Mouse (Mus musculus) neural tube, embryonic 12.5 days (tissue): ENCODE measurements around the gene Kntc1. TPM values are rescaled to one million over a fixed set of nuclear protein-coding genes. Genes with fewer than 3 reads are reported as not detected.
"Not testable (repeated sequence)": the region's sequence is repeated elsewhere in the genome, so short reads cannot be mapped to it uniquely, and the experiment has no call there.

Source experiments
- ATAC-seq: fragments of 200-750 bp; cut with Nextera tagmentation; 2 replicates; pipeline ENCODE4 v1.8.0; 2017; ENCODE audit warnings: low read depth, mild to moderate bottlenecking, moderate TSS enrichment, moderate library complexity; ENCODE audit not compliant: low FRiP score
- H3K27ac ChIP-seq: fragments of 300-500 bp; sonication (generic); 2 replicates; pipeline ENCODE4 v1.5.1; 2016
- H3K27me3 ChIP-seq: fragments of 300-500 bp; sonication (generic); replicated peaks from 2 replicates; pipeline ENCODE4 v1.6.1; 2016; ENCODE audit warnings: mild to moderate bottlenecking
- H3K36me3 ChIP-seq: fragments of 300-500 bp; sonication (generic); 2 replicates; pipeline ENCODE4 v1.6.1; 2016; ENCODE audit warnings: mild to moderate bottlenecking
- H3K4me1 ChIP-seq: fragments of 300-500 bp; sonication (generic); 2 replicates; pipeline ENCODE4 v1.6.1; 2016
- H3K4me2 ChIP-seq: fragments of 300-500 bp; sonication (generic); replicated peaks from 2 replicates; pipeline ENCODE4 v1.6.1; 2016; ENCODE audit warnings: mild to moderate bottlenecking
- H3K4me3 ChIP-seq: fragments of 300-500 bp; sonication (generic); 2 replicates; pipeline ENCODE4 v1.5.1; 2016
- H3K9ac ChIP-seq: fragments of 300-500 bp; sonication (generic); 2 replicates; pipeline ENCODE4 v1.6.1; 2016; ENCODE audit warnings: mild to moderate bottlenecking
- H3K9me3 ChIP-seq: fragments of 300-500 bp; sonication (generic); 2 replicates; pipeline ENCODE4 v1.6.1; 2016; ENCODE audit warnings: mild to moderate bottlenecking
- WGBS: fragments of 180-500 bp; shearing (Covaris S2); methylation state at CpG from one replicate; pipeline ENCODE4 v1.1.7; 2016; 5-methylcytosine and 5-hydroxymethylcytosine counted together
- polyA plus RNA-seq: library from polyadenylated mRNA; unstranded; fragments of >200 nt; fragmentation: Nextera tagmentation; extraction: Ambion mirVana; gene quantifications from 2 replicates; pipeline ENCODE4 v1.2.1, GENCODE M21; 2016

The Kntc1 gene
- polyA plus RNA-seq, 1 experiment from 2014 or later = 26.2 TPM

DNA sequence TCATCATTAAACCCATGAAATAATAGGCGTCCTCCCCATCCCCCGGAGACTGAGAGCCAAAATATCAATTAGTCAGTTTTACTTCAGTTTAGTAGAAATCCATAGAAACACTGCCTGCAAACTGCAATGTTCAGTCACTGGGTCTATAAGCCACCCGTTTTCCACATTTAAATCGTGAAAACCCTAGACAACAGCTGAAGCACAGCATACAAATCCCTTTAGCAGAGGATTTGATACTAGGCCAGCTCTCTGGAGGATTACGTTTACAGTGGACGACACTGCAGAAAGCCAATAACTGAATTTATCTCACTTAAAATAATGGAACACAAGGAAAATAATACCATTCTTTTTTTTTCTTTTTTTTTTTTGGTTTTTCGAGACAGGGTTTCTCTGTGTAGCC lies 1.9 kb upstream of the Kntc1 start:
- Histone ChIP-seq H3K9me3 (no peaks in the 10 kb centered on the region), H3K4me3 (peak overlapping the region; percentile 73), H3K36me3 (peaks cover 26% of the 10 kb centered on the region), H3K4me1 (peaks cover 26% of the 10 kb centered on the region), H3K4me2 (peak overlapping the region; percentile 80), H3K9ac (peak overlapping the region; percentile 88), H3K27me3 (no peaks in the 10 kb centered on the region), H3K27ac (no peak overlapping the region)
- ATAC-seq = no peak
- 43% methylated on average over 7 of the region's 7 CpGs for WGBS

DNA sequence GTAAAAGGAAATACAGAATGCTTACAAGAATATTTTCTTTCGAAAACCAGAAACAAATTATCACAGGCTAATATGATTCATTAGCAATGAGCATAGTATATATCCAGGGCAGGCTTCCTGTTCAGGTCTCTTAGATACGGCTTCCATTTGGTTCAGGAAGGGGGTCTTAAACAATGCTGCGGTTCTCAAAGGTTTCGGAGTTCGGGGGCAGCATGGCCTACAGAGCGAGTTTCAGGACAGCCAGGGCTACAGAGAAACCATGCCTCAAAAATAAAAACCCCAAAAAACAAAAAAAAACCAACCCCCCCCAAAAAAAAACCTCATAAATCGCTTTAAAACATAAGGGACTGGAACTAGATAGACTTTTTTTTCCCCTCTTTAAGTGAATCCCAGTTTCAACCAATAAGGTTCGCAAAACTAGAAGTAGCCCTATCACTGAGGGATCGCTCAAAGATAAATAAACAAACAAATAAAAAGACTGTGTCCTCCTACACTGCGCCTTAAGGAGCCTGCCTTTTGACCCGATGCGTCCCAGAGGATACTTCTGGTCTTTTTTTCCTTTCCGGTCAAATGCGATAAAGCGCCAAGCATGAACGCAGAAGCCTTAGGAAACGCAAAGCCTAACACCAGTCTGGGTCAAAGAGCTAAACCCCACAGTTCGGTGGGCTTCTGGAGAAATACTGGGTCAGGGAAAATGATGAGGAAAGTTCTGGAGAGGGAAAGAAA lies 1.0 kb upstream of the Kntc1 start:
- H3K9me3 ChIP-seq = no peaks in the 10 kb centered on the region
- peaks cover 22% of the 10 kb centered on the region for H3K36me3 ChIP-seq
- H3K4me3 ChIP-seq = peak overlapping the region; percentile 73
- peak; percentile 22; the same call in 1 of the 2 replicates for ATAC-seq
- H3K27me3 ChIP-seq = no peaks in the 10 kb centered on the region
- H3K9ac ChIP-seq = peak overlapping the region; percentile 88
- under 1% methylated on average over 18 of the region's 18 CpGs for WGBS
- peak overlapping the region; percentile 80 for H3K4me2 ChIP-seq
- H3K4me1 ChIP-seq = peaks cover 26% of the 10 kb centered on the region
- H3K27ac ChIP-seq = peak overlapping the region; percentile 90

DNA sequence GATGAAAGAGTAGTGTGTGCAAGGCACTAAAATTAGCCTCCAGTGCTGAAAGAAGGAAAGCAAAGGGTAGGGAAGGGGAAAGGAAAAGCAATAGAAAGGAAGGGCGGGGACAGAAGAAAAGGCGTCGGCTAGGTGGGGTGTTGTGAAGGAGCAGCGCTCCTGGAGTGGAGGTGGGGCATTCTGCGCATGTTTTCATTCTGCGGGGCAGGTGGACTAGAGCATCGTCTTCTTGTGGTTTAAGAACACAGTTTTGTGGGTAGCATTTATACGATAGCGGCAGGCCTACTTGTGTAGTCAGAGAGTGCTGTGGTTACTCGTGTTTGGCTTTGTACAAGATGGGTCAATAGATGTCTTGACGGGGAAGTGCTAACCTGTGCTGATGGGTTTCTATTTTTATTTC lies 16.0 kb downstream of the Kntc1 start:
- no peaks in the 10 kb centered on the region for H3K27me3 ChIP-seq
- 96% methylated on average over 11 of the region's 11 CpGs for WGBS

DNA sequence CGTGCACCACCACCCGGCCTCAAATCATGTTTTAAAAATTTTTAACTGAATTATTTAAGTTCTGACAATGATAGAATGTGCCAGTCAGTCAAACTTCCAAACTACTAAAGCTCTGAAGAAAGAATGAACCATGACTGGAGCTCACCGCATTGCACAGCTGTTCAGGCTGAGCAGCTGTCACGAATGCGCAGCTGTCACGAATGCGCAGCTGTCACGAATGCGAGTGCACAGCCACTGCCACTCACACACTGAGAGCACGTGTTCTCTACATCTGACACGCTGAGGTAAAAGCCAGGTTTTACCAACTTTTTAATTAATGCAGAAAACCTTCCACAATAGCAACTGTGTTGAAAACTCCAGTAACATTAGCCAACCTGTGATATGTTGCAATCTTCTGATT lies 16.9 kb downstream of the Kntc1 start:
- H3K9me3 ChIP-seq, H3K4me3 ChIP-seq, H3K4me1 ChIP-seq, H3K4me2 ChIP-seq, H3K27me3 ChIP-seq, ATAC-seq, H3K27ac ChIP-seq, H3K9ac ChIP-seq: not testable (repeated sequence)
- 95% methylated on average over 11 of the region's 11 CpGs for WGBS
- H3K36me3 ChIP-seq = peaks cover 33% of the 10 kb centered on the region

More for the DNA sequence above, 16.0 kb downstream of the Kntc1 start:
- Histone ChIP-seq H3K4me2 (no peak overlapping the region), H3K36me3 (peaks cover 28% of the 10 kb centered on the region), H3K9ac (no peak overlapping the region), H3K4me3 (no peak overlapping the region), H3K4me1 (no peaks in the 10 kb centered on the region), H3K9me3 (no peaks in the 10 kb centered on the region), H3K27ac (no peak overlapping the region)
- no peak for ATAC-seq

DNA sequence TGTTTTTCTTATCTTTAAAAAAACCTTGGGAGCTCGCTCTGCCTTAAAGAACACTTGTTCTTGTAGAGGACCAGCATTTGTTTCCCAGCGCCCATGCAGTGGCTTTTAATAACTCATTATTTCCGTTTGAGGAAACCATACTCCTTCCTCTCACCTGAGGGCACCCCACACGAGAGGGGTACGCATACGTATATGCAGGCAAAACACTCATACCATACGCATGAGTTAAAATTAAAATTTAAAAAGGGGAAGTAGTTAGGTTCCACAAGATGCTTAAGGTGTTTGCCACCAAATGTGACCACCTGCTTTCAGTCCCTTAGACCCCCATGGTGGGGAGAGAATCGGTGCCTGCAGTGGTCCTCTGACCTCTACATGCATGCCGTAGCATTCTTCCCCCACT lies 23.9 kb downstream of the Kntc1 start:
- H3K4me2 ChIP-seq = no peak overlapping the region
- no peaks in the 10 kb centered on the region for H3K4me1 ChIP-seq
- peaks cover 36% of the 10 kb centered on the region; the same call in 1 of the 2 replicates for H3K36me3 ChIP-seq
- H3K4me3 ChIP-seq = no peak overlapping the region
- H3K9me3 ChIP-seq = no peaks in the 10 kb centered on the region
- WGBS = 95% methylated on average over 9 of the region's 9 CpGs
- ATAC-seq = no peak
- H3K27me3 ChIP-seq = no peaks in the 10 kb centered on the region
- no peak overlapping the region for H3K9ac ChIP-seq
- no peak overlapping the region for H3K27ac ChIP-seq

DNA sequence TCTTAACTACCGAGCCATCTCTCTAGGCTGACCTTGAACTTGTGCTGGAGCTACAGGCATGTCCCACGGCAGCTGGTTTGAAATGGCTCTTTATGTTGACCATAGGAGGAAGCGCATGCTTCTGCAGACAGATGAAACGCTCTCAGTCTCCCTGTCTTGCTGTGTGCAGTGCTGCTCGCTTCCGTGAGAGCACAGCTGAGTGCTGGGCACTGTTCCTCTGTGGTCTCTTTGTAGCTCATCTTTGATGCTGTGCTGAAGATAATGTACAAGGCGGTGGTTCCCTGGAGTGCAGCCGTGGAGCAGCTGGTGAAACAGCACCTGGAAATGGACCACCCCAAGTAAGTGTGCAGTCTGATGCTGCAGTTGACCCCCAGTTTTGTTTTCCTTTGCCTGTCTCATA lies 31.2 kb downstream of the Kntc1 start:
- no peaks in the 10 kb centered on the region for H3K9me3 ChIP-seq
- H3K4me2 ChIP-seq = no peak overlapping the region
- no peak for ATAC-seq
- H3K27ac ChIP-seq = no peak overlapping the region
- peaks cover 52% of the 10 kb centered on the region for H3K36me3 ChIP-seq
- no peaks in the 10 kb centered on the region for H3K4me1 ChIP-seq
- no peak overlapping the region for H3K4me3 ChIP-seq
- H3K9ac ChIP-seq = no peak overlapping the region
- no peaks in the 10 kb centered on the region for H3K27me3 ChIP-seq
- WGBS = 93% methylated on average over 8 of the region's 8 CpGs

DNA sequence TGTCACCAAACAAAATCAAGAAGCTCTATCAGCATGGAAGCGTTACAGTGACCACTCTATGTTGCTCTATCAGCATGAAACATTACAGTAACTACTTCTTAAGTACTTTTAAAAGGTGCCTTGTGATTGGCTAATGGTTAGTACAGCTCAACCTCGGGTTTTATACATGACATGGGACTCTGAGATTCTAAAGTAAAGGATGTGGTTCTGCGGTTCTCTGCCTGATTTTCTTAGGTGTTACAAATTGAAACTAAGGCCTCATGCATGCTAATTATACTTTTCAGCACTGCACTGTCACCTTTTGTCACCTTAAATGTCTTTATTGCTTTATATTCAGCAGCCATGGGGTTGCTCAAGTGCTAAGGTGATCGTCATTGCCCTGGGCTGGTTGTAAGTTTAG lies 32.3 kb downstream of the Kntc1 start:
- Histone ChIP-seq H3K27ac (no peak overlapping the region), H3K36me3 (peaks cover 57% of the 10 kb centered on the region), H3K4me1 (no peaks in the 10 kb centered on the region), H3K9me3 (no peaks in the 10 kb centered on the region), H3K27me3 (no peaks in the 10 kb centered on the region), H3K4me3 (no peak overlapping the region), H3K4me2 (no peak overlapping the region), H3K9ac (no peak overlapping the region)
- WGBS = 89% methylated on average over 4 of the region's 4 CpGs
- ATAC-seq = no peak

DNA sequence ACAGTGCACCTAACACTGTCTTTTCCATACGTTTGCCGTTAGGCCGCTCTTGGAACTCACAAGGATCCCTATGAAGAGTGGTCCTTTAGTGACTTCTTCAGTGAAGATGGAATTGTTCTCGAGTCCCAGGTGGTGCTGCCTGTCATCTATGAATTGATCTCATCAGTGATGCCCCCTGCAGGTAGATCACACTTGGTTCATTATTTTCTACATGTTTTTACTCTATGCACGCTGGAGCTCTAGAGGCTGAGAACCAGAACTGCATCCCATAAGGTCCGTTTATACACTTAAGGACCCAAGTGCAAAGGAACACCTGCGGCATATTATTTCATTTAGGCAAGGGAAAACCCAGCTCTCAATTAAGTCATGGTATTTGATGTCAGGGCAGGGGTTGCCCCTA lies 39.5 kb downstream of the Kntc1 start:
- Histone ChIP-seq H3K4me1 (no peaks in the 10 kb centered on the region), H3K27ac (no peak overlapping the region), H3K9me3 (no peaks in the 10 kb centered on the region), H3K9ac (no peak overlapping the region), H3K4me2 (no peak overlapping the region), H3K36me3 (peaks cover 64% of the 10 kb centered on the region), H3K4me3 (no peak overlapping the region), H3K27me3 (no peaks in the 10 kb centered on the region)
- ATAC-seq = no peak
- 91% methylated on average over 7 of the region's 7 CpGs for WGBS

DNA sequence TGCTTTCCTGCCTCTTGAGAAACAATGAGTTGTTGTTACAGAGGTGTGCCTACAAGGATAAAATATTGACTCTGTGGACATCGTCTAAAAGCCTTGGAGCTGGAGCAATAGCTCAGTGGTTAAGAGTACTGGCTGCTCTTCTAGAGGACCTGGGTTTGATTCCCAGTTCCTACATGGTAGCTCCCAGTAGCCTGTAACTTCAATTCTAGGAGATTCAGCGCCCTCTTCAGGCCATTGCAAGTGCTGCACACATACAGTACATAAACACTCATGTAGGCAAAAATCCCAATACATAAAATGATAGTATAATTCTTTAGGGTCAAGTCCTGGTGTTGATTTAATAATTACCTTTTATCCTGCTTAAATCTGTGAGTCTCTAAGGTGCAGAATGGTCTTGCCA lies 43.6 kb downstream of the Kntc1 start:
- no peaks in the 10 kb centered on the region for H3K27me3 ChIP-seq
- H3K4me2 ChIP-seq = no peak overlapping the region
- H3K27ac ChIP-seq = no peak overlapping the region
- H3K36me3 ChIP-seq = peaks cover 72% of the 10 kb centered on the region
- no peaks in the 10 kb centered on the region for H3K4me1 ChIP-seq
- no peak overlapping the region for H3K9ac ChIP-seq
- ATAC-seq = no peak
- 86% methylated on average over 2 of the region's 2 CpGs for WGBS
- no peaks in the 10 kb centered on the region for H3K9me3 ChIP-seq
- no peak overlapping the region for H3K4me3 ChIP-seq

DNA sequence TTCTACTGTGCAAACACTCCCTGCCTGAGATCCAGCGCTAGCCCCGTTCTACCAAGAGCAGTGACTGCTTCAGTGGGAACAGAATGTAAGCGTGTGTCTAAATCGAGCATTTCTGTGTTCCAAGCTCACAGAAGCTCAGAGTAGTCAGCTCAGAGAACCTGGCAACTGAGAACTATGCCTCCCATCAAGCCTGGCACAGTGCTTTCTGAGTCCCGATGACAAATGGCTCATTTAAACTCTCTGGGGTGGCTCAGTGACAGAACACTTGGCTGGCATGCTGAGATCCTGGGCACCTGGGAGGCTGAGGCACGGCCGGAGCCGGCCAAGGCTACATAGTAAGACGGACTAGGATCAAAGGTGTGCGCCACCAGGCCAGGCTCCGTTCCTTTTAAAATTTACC lies 56.8 kb downstream of the Kntc1 start:
- 93% methylated on average over 11 of the region's 11 CpGs for WGBS

DNA sequence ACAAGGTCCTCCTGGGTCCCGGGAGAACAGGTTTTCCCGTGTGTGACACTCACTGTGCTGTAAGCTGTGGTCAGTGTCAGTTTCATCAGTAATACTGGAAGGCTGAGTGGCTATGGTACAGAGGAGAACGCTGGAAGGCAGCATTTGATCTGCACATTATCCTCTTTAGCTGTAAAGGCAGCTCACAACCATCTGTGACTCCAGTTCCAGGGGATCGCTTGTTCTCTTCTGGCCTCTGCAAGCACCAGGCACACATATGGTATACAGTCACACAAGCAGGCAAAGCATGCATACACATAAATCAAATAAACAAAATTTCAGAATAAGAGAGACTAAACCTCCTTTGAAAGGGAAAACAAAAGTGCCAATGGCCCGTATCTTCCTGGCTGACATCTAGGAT lies 59.0 kb downstream of the Kntc1 start:
- Histone ChIP-seq H3K9ac (no peak overlapping the region), H3K27me3 (no peaks in the 10 kb centered on the region), H3K4me1 (no peaks in the 10 kb centered on the region), H3K4me2 (no peak overlapping the region), H3K27ac (no peak overlapping the region), H3K36me3 (peaks cover 39% of the 10 kb centered on the region), H3K4me3 (no peak overlapping the region), H3K9me3 (no peaks in the 10 kb centered on the region)
- 92% methylated on average over 5 of the region's 5 CpGs for WGBS
- no peak for ATAC-seq

More for the DNA sequence above, 56.8 kb downstream of the Kntc1 start:
- Histone ChIP-seq H3K36me3 (peaks cover 61% of the 10 kb centered on the region), H3K4me1 (no peaks in the 10 kb centered on the region), H3K27ac (no peak overlapping the region), H3K9ac (no peak overlapping the region), H3K4me3 (no peak overlapping the region), H3K27me3 (no peaks in the 10 kb centered on the region), H3K9me3 (no peaks in the 10 kb centered on the region), H3K4me2 (no peak overlapping the region)
- no peak for ATAC-seq

DNA sequence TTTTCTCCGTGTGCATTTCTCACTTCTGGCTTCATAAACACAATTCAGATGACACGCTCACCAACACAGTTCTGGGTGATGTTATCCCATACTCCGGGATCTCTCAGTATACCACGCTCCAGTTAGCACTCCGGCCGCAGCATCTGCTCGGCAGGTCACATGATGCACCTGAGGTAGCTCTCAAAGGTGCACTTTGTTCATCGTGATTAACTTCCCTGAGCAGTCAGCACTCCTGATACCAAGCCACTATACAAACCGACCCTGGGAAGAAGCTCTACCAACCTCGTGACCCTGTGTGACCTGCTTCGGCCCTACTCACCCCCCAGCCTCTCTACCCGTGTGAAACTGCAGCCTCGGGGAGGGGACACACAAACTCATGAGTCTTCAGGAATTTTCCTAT lies 59.6 kb downstream of the Kntc1 start:
- Histone ChIP-seq H3K27me3 (no peaks in the 10 kb centered on the region), H3K4me1 (no peaks in the 10 kb centered on the region), H3K27ac (no peak overlapping the region), H3K36me3 (peaks cover 35% of the 10 kb centered on the region), H3K4me2 (no peak overlapping the region), H3K9ac (no peak overlapping the region), H3K9me3 (no peaks in the 10 kb centered on the region), H3K4me3 (no peak overlapping the region)
- no peak for ATAC-seq
- WGBS = 91% methylated on average over 13 of the region's 13 CpGs

DNA sequence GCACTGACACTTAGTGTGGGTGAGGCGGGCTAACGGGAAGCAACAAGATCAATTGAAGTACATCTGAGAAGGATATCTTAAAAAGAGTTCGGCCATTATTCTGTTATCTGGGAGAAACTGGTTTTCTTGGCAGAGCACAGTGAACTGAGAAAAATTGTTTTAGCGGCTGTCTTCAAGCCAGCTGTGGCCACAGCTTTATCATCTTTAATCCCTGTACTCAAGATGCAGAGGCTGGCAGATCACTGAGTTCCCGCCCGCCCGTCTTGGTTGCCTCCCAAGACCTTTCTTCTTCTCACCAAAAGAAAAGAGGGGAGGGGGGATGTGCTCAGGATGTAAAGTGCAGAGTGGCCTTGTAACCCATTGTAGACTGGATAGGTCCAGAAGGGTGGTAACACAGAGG lies 67.4 kb downstream of the Kntc1 start:
- no peak overlapping the region for H3K9ac ChIP-seq
- no peak overlapping the region for H3K4me2 ChIP-seq
- WGBS = 95% methylated on average over 7 of the region's 7 CpGs
- no peak overlapping the region for H3K4me3 ChIP-seq
- no peak overlapping the region for H3K27ac ChIP-seq
- no peaks in the 10 kb centered on the region for H3K27me3 ChIP-seq
- no peak for ATAC-seq
- peaks cover 29% of the 10 kb centered on the region for H3K36me3 ChIP-seq
- no peaks in the 10 kb centered on the region for H3K4me1 ChIP-seq
- H3K9me3 ChIP-seq = no peaks in the 10 kb centered on the region
